Mouse (Mus musculus): Measurements from ENCODE around the gene Rbpj. TPM values are rescaled to one million over a fixed set of nuclear protein-coding genes. Genes with fewer than 3 reads are reported as not detected.

Gene Rbpj
- total RNA-seq, 2 experiments from 2014 or later = 21.6 to 24.0 TPM

DNA sequence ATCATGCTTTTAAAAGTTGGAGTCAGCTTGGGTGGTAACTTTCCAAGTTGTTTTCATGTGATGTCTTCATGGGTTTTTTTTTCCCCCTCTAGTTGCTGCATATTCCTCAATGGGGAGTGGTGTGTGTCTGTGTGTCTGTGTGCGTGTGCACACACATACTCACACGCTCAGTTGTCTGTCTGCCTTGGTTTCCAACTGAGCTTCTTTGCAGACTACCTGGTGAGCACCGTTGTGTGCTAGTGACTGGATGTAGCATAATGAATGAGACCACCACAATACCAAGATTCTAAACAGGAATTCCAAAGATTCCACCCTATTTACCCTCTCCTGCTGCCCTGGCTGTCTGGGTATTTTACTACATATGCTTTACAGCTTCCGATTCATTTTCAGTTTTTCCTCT is 86.0 kb downstream of the Rbpj start:
- no peak for TF ChIP-seq CTCF (conservative IDR thresholded peaks at IDR 0.05)
- no peak overlapping the region for H3K27ac ChIP-seq
- no peak for DNase-seq (ENCODE audit: low spot score in 2 of 2)
- H3K4me3 ChIP-seq = no peak overlapping the region

GRCm38 (mm10) chr5:53553281-53553680 is 87.3 kb downstream of the Rbpj start:
- DNase-seq (ENCODE audit: low spot score in 2 of 2) = no peak
- no peak overlapping the region for H3K27ac ChIP-seq
- H3K4me3 ChIP-seq = no peak overlapping the region
- no peak for TF ChIP-seq CTCF (conservative IDR thresholded peaks at IDR 0.05)

DNA sequence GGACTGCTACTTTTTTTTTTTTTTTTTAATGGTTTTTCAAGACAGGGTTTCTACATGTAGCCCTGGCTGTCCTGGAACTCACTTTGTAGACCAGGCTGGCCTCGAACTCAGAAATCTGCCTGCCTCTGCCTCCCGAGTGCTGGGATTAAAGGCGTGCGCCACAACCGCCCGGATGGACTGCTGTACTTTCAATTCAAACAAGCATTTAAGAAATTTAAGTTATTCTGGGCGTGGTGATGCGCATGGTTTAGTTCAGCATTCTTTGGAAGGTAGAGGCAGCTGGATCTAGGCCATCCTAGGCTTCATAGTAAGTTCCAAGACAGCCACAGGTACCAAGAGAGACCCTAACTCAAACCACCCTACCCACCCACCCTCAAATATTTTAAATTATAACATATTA is 88.2 kb downstream of the Rbpj start:
- Histone ChIP-seq H3K27ac (no peak overlapping the region), H3K4me3 (no peak overlapping the region)
- DNase-seq (ENCODE audit: low spot score in 2 of 2) = no peak
- no peak for TF ChIP-seq CTCF (conservative IDR thresholded peaks at IDR 0.05)

GRCm38 (mm10) chr5:53554926-53555325 is 89.0 kb downstream of the Rbpj start:
- Histone ChIP-seq H3K27ac (no peak overlapping the region), H3K4me3 (no peak overlapping the region)
- no peak for TF ChIP-seq CTCF (conservative IDR thresholded peaks at IDR 0.05)
- DNase-seq (ENCODE audit: low spot score in 2 of 2) = no peak

GRCm38 (mm10) chr5:53555474-53555873 is 89.5 kb downstream of the Rbpj start:
- DNase-seq (ENCODE audit: low spot score in 2 of 2) = no peak
- no peak for TF ChIP-seq CTCF (conservative IDR thresholded peaks at IDR 0.05)
- no peak overlapping the region for H3K4me3 ChIP-seq
- no peak overlapping the region for H3K27ac ChIP-seq

DNA sequence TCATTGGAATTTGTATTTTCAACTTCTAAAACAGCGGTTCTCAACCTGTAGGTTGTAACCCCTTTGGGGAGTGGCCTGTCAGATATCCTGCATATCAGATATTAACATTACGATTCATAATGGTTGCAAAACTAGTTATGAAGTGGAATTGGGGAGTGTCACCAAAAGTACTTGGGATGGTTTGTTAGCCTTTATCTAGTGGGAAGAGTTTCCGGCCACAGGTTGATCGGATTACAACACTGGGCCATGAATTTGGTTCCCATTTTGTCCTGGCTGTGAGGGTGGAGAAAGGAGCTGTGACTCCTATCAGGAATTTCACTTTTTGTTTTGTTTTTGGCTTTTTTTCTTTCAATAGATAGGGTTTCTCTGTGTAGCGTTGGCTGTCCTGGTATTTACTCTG is 90.0 kb downstream of the Rbpj start:
- Histone ChIP-seq H3K4me3 (no peak overlapping the region), H3K27ac (no peak overlapping the region)
- no peak for DNase-seq (ENCODE audit: low spot score in 2 of 2)
- TF ChIP-seq CTCF (conservative IDR thresholded peaks at IDR 0.05) = no peak

DNA sequence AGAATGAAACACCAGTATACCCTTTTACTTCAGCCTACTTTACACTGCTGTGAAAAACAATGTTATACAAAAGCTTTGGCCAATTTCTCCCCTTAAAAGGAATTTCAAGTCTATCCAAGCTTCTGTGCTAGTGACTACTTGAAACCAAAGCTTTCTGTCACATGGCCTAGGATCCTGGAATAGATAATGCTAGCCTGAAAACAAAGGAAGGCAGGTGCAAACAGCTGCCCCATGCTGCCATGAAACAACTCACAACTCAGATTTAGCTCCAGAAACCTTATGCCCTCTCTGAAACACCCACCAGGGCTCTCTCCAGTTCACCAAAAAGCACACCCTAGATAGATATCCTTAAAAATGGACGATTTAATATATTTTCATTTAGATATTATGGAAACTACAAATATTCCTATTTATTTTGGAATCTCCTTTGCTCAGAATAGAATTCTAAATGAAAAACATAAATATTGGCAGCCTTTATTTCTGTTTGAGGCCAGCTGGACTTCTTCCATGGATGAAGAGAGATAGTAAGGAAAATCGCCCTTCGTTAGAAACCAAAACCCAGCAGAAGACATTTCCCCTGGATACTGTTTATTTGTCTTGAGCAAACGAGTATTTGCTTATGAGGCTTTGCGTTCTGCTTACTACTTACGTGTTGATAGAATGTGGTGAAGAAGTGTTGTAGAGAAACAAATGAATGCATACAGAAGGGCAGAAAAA is 91.8 kb downstream of the Rbpj start:
- TF ChIP-seq CTCF (conservative IDR thresholded peaks at IDR 0.05) = no peak
- Histone ChIP-seq H3K4me3 (no peak overlapping the region), H3K27ac (no peak overlapping the region)
- DNase-seq (ENCODE audit: low spot score in 2 of 2) = no peak

DNA sequence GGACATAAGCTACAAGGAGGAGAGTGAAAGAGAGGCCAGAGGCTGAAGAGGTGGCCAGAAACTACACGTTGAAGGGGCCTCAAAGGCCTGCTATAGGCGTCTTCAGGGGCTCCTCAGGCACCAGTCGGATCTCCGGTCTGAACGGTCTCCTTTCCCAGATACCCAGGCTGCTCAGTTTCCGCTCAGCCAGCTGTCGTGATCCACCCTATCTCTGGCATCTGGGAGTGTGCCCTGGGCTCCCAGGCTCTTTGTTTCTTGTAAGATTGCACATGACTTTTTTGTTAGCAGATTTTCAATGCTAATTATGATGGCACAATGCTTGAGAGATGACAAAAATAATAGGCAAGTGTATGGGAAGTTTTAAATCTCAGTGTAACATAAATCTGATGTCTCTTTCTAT is 95.2 kb downstream of the Rbpj start:
- no peak for TF ChIP-seq CTCF (conservative IDR thresholded peaks at IDR 0.05)
- Histone ChIP-seq H3K4me3 (no peak overlapping the region), H3K27ac (no peak overlapping the region)
- no peak for DNase-seq (ENCODE audit: low spot score in 2 of 2)

GRCm38 (mm10) chr5:53564309-53564708 is 98.4 kb downstream of the Rbpj start:
- no peak for TF ChIP-seq CTCF (conservative IDR thresholded peaks at IDR 0.05)
- DNase-seq (ENCODE audit: low spot score in 2 of 2) = no peak
- no peak overlapping the region for H3K4me3 ChIP-seq

DNA sequence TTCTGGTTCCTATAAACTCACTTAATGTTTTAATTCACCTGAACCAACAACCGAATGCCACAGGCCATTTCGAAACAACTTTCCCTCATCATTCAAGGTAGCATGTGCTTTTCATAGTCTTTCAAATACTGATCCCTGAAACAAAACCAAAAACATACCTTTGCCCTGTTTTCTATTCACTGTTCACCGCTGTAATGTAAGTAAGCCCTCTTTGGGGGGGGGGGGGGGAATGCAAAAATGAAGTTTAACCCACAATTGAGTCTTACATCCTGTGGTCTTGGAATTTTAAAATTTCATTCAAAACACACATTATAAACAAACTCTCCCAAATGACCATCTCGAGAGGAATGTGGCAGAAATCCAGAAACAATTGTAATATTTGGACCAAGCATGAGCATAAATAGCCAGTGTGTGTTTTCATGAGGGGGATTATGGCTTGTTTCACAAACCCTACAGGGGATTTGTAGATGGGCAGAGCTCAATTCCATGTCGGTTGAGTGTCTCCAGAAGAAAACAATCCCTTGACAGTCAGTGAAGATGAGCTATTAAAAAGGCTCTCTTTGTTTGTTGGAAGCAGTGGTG is 99.4 kb downstream of the Rbpj start:
- no peak for TF ChIP-seq CTCF (conservative IDR thresholded peaks at IDR 0.05)
- Histone ChIP-seq H3K4me3 (no peak overlapping the region), H3K27ac (no peak overlapping the region)
- no peak for DNase-seq (ENCODE audit: low spot score in 2 of 2)

More at GRCm38 (mm10) chr5:53564309-53564708, 98.4 kb downstream of the Rbpj start:
- H3K27ac ChIP-seq = no peak overlapping the region

DNA sequence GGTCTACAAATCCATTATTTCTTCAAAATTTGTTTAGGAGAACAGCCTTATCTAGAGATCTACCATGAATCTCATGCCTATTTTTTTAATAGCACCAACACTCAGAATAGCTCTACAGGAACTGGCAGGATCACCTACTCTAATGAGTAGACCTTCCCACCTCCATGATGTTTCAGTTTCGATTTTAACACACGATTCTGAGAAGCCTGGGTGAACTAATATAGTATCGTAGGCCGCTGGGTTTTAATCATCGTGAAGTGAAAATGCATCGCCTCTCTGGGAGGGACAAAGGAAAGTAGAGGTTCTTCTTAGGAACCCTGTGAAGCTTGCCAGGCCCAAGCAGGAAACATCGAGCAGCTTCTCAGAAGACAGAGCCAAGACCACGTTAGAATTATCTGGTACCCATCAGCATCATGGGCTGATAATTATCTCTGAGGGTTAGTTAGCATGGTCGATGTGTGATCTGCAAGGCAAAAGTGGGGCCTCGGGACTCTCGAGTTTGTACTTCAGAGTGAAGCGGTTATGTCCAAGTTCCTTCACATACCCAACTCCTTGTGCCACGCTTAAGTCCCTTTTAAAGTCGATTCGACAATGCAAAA is 100.6 kb downstream of the Rbpj start:
- DNase-seq (ENCODE audit: low spot score in 2 of 2) = no peak
- H3K4me3 ChIP-seq = no peak overlapping the region
- no peak for TF ChIP-seq CTCF (conservative IDR thresholded peaks at IDR 0.05)

GRCm38 (mm10) chr5:53572496-53572895 is 106.5 kb downstream of the Rbpj start:
- DNase-seq (ENCODE audit: low spot score in 2 of 2) = no peak
- H3K4me3 ChIP-seq = no peak overlapping the region
- no peak overlapping the region for H3K27ac ChIP-seq
- TF ChIP-seq CTCF (conservative IDR thresholded peaks at IDR 0.05) = no peak

More for the DNA sequence above, 100.6 kb downstream of the Rbpj start:
- no peak overlapping the region for H3K27ac ChIP-seq

- no peak for DNase-seq (ENCODE audit: low spot score in 2 of 2)
- Histone ChIP-seq H3K27ac (no peak overlapping the region), H3K4me3 (no peak overlapping the region)
- TF ChIP-seq CTCF (conservative IDR thresholded peaks at IDR 0.05) = no peak
Observed at GRCm38 (mm10) chr5:53574883-53575442, 109.0 kb downstream of the Rbpj start.

Data from layer of hippocampus, adult 2 months (tissue).